Mouse (Mus musculus) erythroid progenitor cell, adult 5-6 weeks (primary cell): ENCODE results near the gene Rbm38. TPM values are rescaled to one million over a fixed set of nuclear protein-coding genes. Genes with fewer than 3 reads are reported as not detected.

Source experiments
- ATAC-seq: replicated peaks from 2 replicates; pipeline ENCODE4 v1.8.0; 2016; ENCODE audit warnings: moderate number of reproducible peaks, mild to moderate bottlenecking, moderate TSS enrichment, inconsistent platforms; ENCODE audit not compliant: poor library complexity, low FRiP score, severe bottlenecking
- total RNA-seq, 2 experiments: library from RNA; stranded (forward) in 1 of 2; stranded (reverse) in 1 of 2; fragments of 150-400 nt in 1 of 2; fragments of 186-747, 209-891 nt in 1 of 2; gene quantifications; 2 replicates each; pipeline versions ENCODE4 v1.2.3 to v1.2.4; 2015 to 2017; ENCODE audit warnings: low replicate concordance in 2 of 2

Gene Rbm38
- total RNA-seq, 2 experiments from 2014 or later, result 291 to 671 TPM

GRCm38 (mm10) chr2:173052881-173053280 is 32.6 kb downstream of the Rbm38 start:
- no peak for ATAC-seq

GRCm38 (mm10) chr2:173053846-173054245 is 33.5 kb downstream of the Rbm38 start:
- ATAC-seq, result no peak

- ATAC-seq, result no peak
These were observed 36.1 kb downstream of the Rbm38 start for GRCm38 (mm10) chr2:173056303-173056881.

- ATAC-seq, result peak; percentile 74
These were observed 36.6 kb downstream of the Rbm38 start for GRCm38 (mm10) chr2:173056882-173057315.

- ATAC-seq, result no peak
These were observed 37.3 kb downstream of the Rbm38 start for GRCm38 (mm10) chr2:173057623-173058022.

GRCm38 (mm10) chr2:173058263-173058662 is 38.0 kb downstream of the Rbm38 start:
- no peak for ATAC-seq

- ATAC-seq, result no peak
These were observed 40.2 kb downstream of the Rbm38 start for GRCm38 (mm10) chr2:173060450-173060849.

- no peak for ATAC-seq
These were observed 41.4 kb downstream of the Rbm38 start for GRCm38 (mm10) chr2:173061443-173062351.

GRCm38 (mm10) chr2:173063219-173063618 is 42.9 kb downstream of the Rbm38 start:
- ATAC-seq, result no peak

GRCm38 (mm10) chr2:173064864-173065263 is 44.6 kb downstream of the Rbm38 start:
- no peak for ATAC-seq

- no peak for ATAC-seq
These were observed 52.6 kb downstream of the Rbm38 start for GRCm38 (mm10) chr2:173072948-173073347.

- ATAC-seq, result no peak
These were observed 53.4 kb downstream of the Rbm38 start for GRCm38 (mm10) chr2:173073666-173074065.

- ATAC-seq, result no peak
These were observed 56.6 kb downstream of the Rbm38 start for GRCm38 (mm10) chr2:173076921-173077320.

- no peak for ATAC-seq
These were observed 59.7 kb downstream of the Rbm38 start for GRCm38 (mm10) chr2:173079766-173080549.

- peak; percentile 86 for ATAC-seq
These were observed 60.5 kb downstream of the Rbm38 start for GRCm38 (mm10) chr2:173080785-173081241.

- ATAC-seq, result no peak
These were observed 62.4 kb downstream of the Rbm38 start for GRCm38 (mm10) chr2:173082706-173083105.

- no peak for ATAC-seq
These were observed 62.8 kb downstream of the Rbm38 start for GRCm38 (mm10) chr2:173083106-173083505.

GRCm38 (mm10) chr2:173083712-173084475 is 63.6 kb downstream of the Rbm38 start:
- ATAC-seq, result no peak
